Mouse (Mus musculus): ENCODE data around the gene Zdhhc24. TPM values are rescaled to one million over a fixed set of nuclear protein-coding genes. Genes with fewer than 3 reads are reported as not detected.

Gene Zdhhc24
- polyA plus RNA-seq, 1 experiment = 10.3 TPM

DNA sequence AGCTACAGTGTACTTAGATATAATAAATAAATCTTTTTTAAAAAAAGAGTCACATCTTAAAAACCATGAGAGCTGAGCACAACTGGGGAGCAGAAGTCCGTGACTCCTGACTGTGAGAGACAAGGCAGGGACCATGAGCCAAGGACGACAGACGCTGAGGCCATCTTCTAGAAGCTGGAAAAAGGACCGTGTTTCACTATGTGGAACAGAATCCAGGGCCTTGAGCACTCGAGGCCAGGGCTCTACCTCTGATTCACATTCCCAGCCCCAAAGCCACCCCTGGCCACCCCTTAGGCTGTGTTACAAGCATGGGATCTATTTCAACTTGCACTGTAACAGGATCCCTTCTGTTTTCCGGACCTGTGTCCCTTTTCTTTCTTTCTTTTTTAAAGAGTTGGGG is 41.2 kb downstream of the Zdhhc24 start:
- TF ChIP-seq CTCF (IDR thresholded peaks at IDR 0.05; ENCODE audit: low read depth, low read length) = no peak
- no peak for TF ChIP-seq POLR2A (IDR thresholded peaks at IDR 0.05; ENCODE audit: insufficient read depth, low read length)
- TF ChIP-seq EP300 (IDR thresholded peaks at IDR 0.05; ENCODE audit: insufficient read depth, low read depth, low read length) = no peak
- Histone ChIP-seq H3K4me1 (ENCODE audit: control insufficient read depth, insufficient read depth, low read length) (peaks cover 2% of the 10 kb centered on the region), H3K4me3 (ENCODE audit: low read depth, low read length) (no peak overlapping the region), H3K36me3 (ENCODE audit: control insufficient read depth, insufficient read depth, low read length, poor library complexity, severe bottlenecking) (peaks cover 56% of the 10 kb centered on the region), H3K27ac (ENCODE audit: insufficient read depth, low read length) (no peak overlapping the region), H3K27me3 (ENCODE audit: control insufficient read depth, insufficient read depth, low read length, poor library complexity, severe bottlenecking) (no peaks in the 10 kb centered on the region), H3K9me3 (replicated peaks; ENCODE audit: control insufficient read depth, insufficient read depth, low read length, poor library complexity, severe bottlenecking) (no peaks in the 10 kb centered on the region), H3K9ac (ENCODE audit: low read depth, poor library complexity, severe bottlenecking) (no peak overlapping the region)

DNA sequence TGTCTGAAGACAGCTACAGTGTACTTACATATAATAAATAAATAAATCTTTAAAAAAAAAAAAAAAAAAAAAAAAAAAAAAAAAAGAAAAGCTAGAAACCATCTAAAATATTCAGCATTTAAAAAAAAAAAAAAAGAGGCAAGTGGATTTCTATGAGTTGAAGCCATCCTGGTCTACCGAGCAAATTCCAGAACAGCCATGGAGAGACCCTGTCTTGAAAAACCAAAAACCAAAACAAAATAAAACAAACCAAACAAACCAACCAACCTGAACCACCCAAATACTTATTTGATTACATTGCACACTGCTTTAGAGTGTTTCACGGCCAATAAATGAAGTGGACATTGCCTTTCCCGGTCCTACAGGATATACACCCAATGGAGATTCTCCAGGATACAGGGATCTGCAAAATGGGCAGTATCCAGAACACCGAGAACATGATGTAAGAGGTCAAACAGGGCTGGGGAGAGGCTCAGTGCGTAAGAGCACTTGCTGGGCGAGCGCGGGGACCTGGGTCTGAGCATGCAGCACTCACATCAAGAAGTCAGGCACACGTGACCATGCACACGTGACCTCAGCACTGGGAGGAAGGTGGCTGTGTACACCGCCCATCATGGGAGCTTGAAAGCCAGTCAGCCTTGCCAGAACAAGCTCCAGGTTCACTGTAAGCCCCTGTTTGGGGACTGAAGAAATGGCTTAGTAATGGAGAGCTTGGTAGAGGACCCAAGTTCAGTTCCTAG is 46.8 kb downstream of the Zdhhc24 start:
- H3K9me3 ChIP-seq (replicated peaks; ENCODE audit: control insufficient read depth, insufficient read depth, low read length, poor library complexity, severe bottlenecking) = no peaks in the 10 kb centered on the region
- no peak overlapping the region for H3K27ac ChIP-seq (ENCODE audit: insufficient read depth, low read length)
- no peak overlapping the region for H3K4me3 ChIP-seq (ENCODE audit: low read depth, low read length)
- H3K36me3 ChIP-seq (ENCODE audit: control insufficient read depth, insufficient read depth, low read length, poor library complexity, severe bottlenecking) = peaks cover 30% of the 10 kb centered on the region
- no peaks in the 10 kb centered on the region for H3K27me3 ChIP-seq (ENCODE audit: control insufficient read depth, insufficient read depth, low read length, poor library complexity, severe bottlenecking)
- no peak overlapping the region for H3K9ac ChIP-seq (ENCODE audit: low read depth, poor library complexity, severe bottlenecking)
- no peaks in the 10 kb centered on the region for H3K4me1 ChIP-seq (ENCODE audit: control insufficient read depth, insufficient read depth, low read length)
- no peak for TF ChIP-seq EP300 (IDR thresholded peaks at IDR 0.05; ENCODE audit: insufficient read depth, low read depth, low read length)
- no peak for TF ChIP-seq POLR2A (IDR thresholded peaks at IDR 0.05; ENCODE audit: insufficient read depth, low read length)
- no peak for TF ChIP-seq CTCF (IDR thresholded peaks at IDR 0.05; ENCODE audit: low read depth, low read length)

DNA sequence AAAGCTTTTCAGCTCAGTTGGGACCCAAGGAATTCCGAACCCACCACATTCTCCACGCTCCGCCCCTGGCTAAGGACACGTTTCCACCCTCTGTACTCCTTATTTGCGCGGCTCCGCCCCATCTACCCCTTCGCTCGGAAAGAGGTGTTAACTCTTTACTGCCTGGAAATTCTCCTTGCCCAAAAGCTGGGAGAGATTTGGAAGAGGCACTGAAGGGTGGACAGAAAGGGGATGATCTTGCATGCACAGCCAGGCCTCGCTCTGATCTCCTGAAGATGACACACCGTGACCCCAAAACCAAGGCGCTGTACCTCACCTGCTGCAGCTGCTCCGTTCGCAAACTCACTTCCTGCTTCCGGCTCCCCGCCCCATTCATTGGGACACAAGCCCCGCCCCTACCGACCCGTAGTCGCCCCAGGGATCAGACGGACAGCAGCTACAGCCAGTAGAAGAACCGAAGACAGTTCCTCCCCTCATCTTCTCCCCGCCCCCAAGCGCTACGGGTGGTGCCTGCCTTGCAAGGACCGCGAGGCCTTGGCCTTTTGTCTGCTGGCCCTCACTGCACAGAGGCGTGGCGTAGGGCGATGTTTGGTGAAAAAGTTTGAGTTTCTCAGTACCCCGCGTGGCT is 49.5 kb downstream of the Zdhhc24 start, which contains the start of gene Dpp3:
Dpp3 (minus strand) TSS at position 384 of the 628 bp plus-strand sequence.
- H3K9me3 ChIP-seq (replicated peaks; ENCODE audit: control insufficient read depth, insufficient read depth, low read length, poor library complexity, severe bottlenecking) = no peaks in the 10 kb centered on the region
- H3K4me1 ChIP-seq (ENCODE audit: control insufficient read depth, insufficient read depth, low read length) = no peaks in the 10 kb centered on the region
- H3K9ac ChIP-seq (ENCODE audit: low read depth, poor library complexity, severe bottlenecking) = peak within 1 kb of the TSS; percentile 62
- H3K4me3 ChIP-seq (ENCODE audit: low read depth, low read length) = peak within 1 kb of the TSS; percentile 97
- no peak for TF ChIP-seq CTCF (IDR thresholded peaks at IDR 0.05; ENCODE audit: low read depth, low read length)
- TF ChIP-seq EP300 (IDR thresholded peaks at IDR 0.05; ENCODE audit: insufficient read depth, low read depth, low read length) = 0 out of 2 replicates have a peak, but pooled peaks have one; percentile 10
- peak; percentile 44 for TF ChIP-seq POLR2A (IDR thresholded peaks at IDR 0.05; ENCODE audit: insufficient read depth, low read length)
- no peaks in the 10 kb centered on the region for H3K27me3 ChIP-seq (ENCODE audit: control insufficient read depth, insufficient read depth, low read length, poor library complexity, severe bottlenecking)
- 0 out of 2 replicates have a peak within 1 kb of the TSS, but pooled peaks have one; percentile 5 for H3K27ac ChIP-seq (ENCODE audit: insufficient read depth, low read length)
- H3K36me3 ChIP-seq (ENCODE audit: control insufficient read depth, insufficient read depth, low read length, poor library complexity, severe bottlenecking) = peaks cover 10% of the 10 kb centered on the region

DNA sequence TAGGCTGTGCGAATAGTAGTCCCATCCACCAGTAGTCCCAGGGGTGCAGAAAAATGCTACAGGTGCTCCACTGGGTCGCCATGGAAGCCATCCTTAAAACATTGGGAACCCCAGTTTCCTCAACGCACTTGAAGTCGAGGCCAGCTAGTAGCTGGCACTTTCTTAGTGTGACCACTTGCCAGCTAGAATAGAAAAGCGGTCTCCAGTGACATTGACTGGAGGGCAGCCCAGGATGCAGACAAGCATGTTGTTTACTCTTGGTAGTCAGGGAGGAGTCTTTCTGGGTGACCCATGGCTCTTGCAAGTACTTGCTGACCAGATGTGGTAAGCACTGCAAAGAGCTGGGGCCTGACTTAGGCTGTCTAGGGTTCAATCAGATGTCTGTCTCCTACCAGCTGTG is 50.3 kb downstream of the Zdhhc24 start:
- H3K27me3 ChIP-seq (ENCODE audit: control insufficient read depth, insufficient read depth, low read length, poor library complexity, severe bottlenecking) = no peaks in the 10 kb centered on the region
- peak overlapping the region; percentile 39 for H3K9ac ChIP-seq (ENCODE audit: low read depth, poor library complexity, severe bottlenecking)
- no peak overlapping the region for H3K4me3 ChIP-seq (ENCODE audit: low read depth, low read length)
- peaks cover 5% of the 10 kb centered on the region for H3K36me3 ChIP-seq (ENCODE audit: control insufficient read depth, insufficient read depth, low read length, poor library complexity, severe bottlenecking)
- H3K9me3 ChIP-seq (replicated peaks; ENCODE audit: control insufficient read depth, insufficient read depth, low read length, poor library complexity, severe bottlenecking) = no peaks in the 10 kb centered on the region
- no peak for TF ChIP-seq EP300 (IDR thresholded peaks at IDR 0.05; ENCODE audit: insufficient read depth, low read depth, low read length)
- no peak for TF ChIP-seq CTCF (IDR thresholded peaks at IDR 0.05; ENCODE audit: low read depth, low read length)
- no peak for TF ChIP-seq POLR2A (IDR thresholded peaks at IDR 0.05; ENCODE audit: insufficient read depth, low read length)
- H3K27ac ChIP-seq (ENCODE audit: insufficient read depth, low read length) = no peak overlapping the region
- no peaks in the 10 kb centered on the region for H3K4me1 ChIP-seq (ENCODE audit: control insufficient read depth, insufficient read depth, low read length)

Other genes starting within 250 kb of the Zdhhc24 start
- gene Gm960, start 180.0 kb upstream of the Zdhhc24 start, polyA plus RNA-seq (2011; ENCODE audit: insufficient read depth, insufficient read length, low read depth, missing spikeins) = 0.32 and 0.87 TPM in 2 replicates
- 13.5 and 13.7 TPM in 2 replicates for gene Sptbn2, start 167.5 kb upstream of the Zdhhc24 start, polyA plus RNA-seq (2011; ENCODE audit: insufficient read depth, insufficient read length, low read depth, missing spikeins)
- gene Rbm4b, start 122.2 kb upstream of the Zdhhc24 start, polyA plus RNA-seq (2011; ENCODE audit: insufficient read depth, insufficient read length, low read depth, missing spikeins) = 7.2 and 7.4 TPM in 2 replicates
- gene Rbm4, start 84.8 kb upstream of the Zdhhc24 start, polyA plus RNA-seq (2011; ENCODE audit: insufficient read depth, insufficient read length, low read depth, missing spikeins) = 67.6 and 72.7 TPM in 2 replicates
- gene Gm21992, start 67.1 kb upstream of the Zdhhc24 start, polyA plus RNA-seq (2011; ENCODE audit: insufficient read depth, insufficient read length, low read depth, missing spikeins) = 22.2 and 23.5 TPM in 2 replicates
- 79.2 and 85.2 TPM in 2 replicates for gene Rbm14, start 67.0 kb upstream of the Zdhhc24 start, polyA plus RNA-seq (2011; ENCODE audit: insufficient read depth, insufficient read length, low read depth, missing spikeins)
- 36.6 and 37.3 TPM in 2 replicates for gene Ccs, start 39.3 kb upstream of the Zdhhc24 start, polyA plus RNA-seq (2011; ENCODE audit: insufficient read depth, insufficient read length, low read depth, missing spikeins)
- gene Ccdc87, start 39.3 kb upstream of the Zdhhc24 start, polyA plus RNA-seq (2011; ENCODE audit: insufficient read depth, insufficient read length, low read depth, missing spikeins) = 0.27 TPM in 1 of 2 replicates, not detected in the other
- gene Ctsf, start 23.5 kb upstream of the Zdhhc24 start, polyA plus RNA-seq (2011; ENCODE audit: insufficient read depth, insufficient read length, low read depth, missing spikeins) = 13.5 and 13.6 TPM in 2 replicates
- gene Actn3, start 759 bp upstream of the Zdhhc24 start, polyA plus RNA-seq (2011; ENCODE audit: insufficient read depth, insufficient read length, low read depth, missing spikeins) = 4.5 and 4.8 TPM in 2 replicates
- gene Bbs1, start 28.0 kb downstream of the Zdhhc24 start, polyA plus RNA-seq (2011; ENCODE audit: insufficient read depth, insufficient read length, low read depth, missing spikeins) = 3.9 and 5.3 TPM in 2 replicates
- gene Dpp3, start 49.6 kb downstream of the Zdhhc24 start, polyA plus RNA-seq (2011; ENCODE audit: insufficient read depth, insufficient read length, low read depth, missing spikeins) = 129 and 139 TPM in 2 replicates
- gene Peli3, start 64.5 kb downstream of the Zdhhc24 start, polyA plus RNA-seq (2011; ENCODE audit: insufficient read depth, insufficient read length, low read depth, missing spikeins) = 2.7 and 3.9 TPM in 2 replicates
- 126 and 135 TPM in 2 replicates for gene Mrpl11, start 83.5 kb downstream of the Zdhhc24 start, polyA plus RNA-seq (2011; ENCODE audit: insufficient read depth, insufficient read length, low read depth, missing spikeins)
- gene Npas4, start 111.6 kb downstream of the Zdhhc24 start, polyA plus RNA-seq (2011; ENCODE audit: insufficient read depth, insufficient read length, low read depth, missing spikeins) = 0.24 and 0.27 TPM in 2 replicates
- 16.8 and 18.5 TPM in 2 replicates for gene Slc29a2, start 145.2 kb downstream of the Zdhhc24 start, polyA plus RNA-seq (2011; ENCODE audit: insufficient read depth, insufficient read length, low read depth, missing spikeins)
- gene B4gat1, start 160.2 kb downstream of the Zdhhc24 start, polyA plus RNA-seq (2011; ENCODE audit: insufficient read depth, insufficient read length, low read depth, missing spikeins) = 8.9 and 10.9 TPM in 2 replicates
- gene AC124502.3, start 160.2 kb downstream of the Zdhhc24 start, polyA plus RNA-seq (2011; ENCODE audit: insufficient read depth, insufficient read length, low read depth, missing spikeins) = not detected in 2 replicates
- gene Brms1, start 162.7 kb downstream of the Zdhhc24 start, polyA plus RNA-seq (2011; ENCODE audit: insufficient read depth, insufficient read length, low read depth, missing spikeins) = 22.3 and 24.0 TPM in 2 replicates
- gene Rin1, start 171.8 kb downstream of the Zdhhc24 start, polyA plus RNA-seq (2011; ENCODE audit: insufficient read depth, insufficient read length, low read depth, missing spikeins) = 19.2 and 22.7 TPM in 2 replicates
- gene Cd248, start 189.4 kb downstream of the Zdhhc24 start, polyA plus RNA-seq (2011; ENCODE audit: insufficient read depth, insufficient read length, low read depth, missing spikeins) = 3.1 and 3.7 TPM in 2 replicates
- 6.2 and 8.3 TPM in 2 replicates for gene Tmem151a, start 206.9 kb downstream of the Zdhhc24 start, polyA plus RNA-seq (2011; ENCODE audit: insufficient read depth, insufficient read length, low read depth, missing spikeins)
- gene Yif1a, start 209.9 kb downstream of the Zdhhc24 start, polyA plus RNA-seq (2011; ENCODE audit: insufficient read depth, insufficient read length, low read depth, missing spikeins) = 40.6 and 47.3 TPM in 2 replicates
- gene Cnih2, start 219.9 kb downstream of the Zdhhc24 start, polyA plus RNA-seq (2011; ENCODE audit: insufficient read depth, insufficient read length, low read depth, missing spikeins) = 3.3 and 3.7 TPM in 2 replicates
- 70.5 and 75.3 TPM in 2 replicates for gene Rab1b, start 228.4 kb downstream of the Zdhhc24 start, polyA plus RNA-seq (2011; ENCODE audit: insufficient read depth, insufficient read length, low read depth, missing spikeins)
- gene Klc2, start 239.9 kb downstream of the Zdhhc24 start, polyA plus RNA-seq (2011; ENCODE audit: insufficient read depth, insufficient read length, low read depth, missing spikeins) = 24.5 and 24.7 TPM in 2 replicates

All from ES-Bruce4 (cell line).